Mouse (Mus musculus): Measurements from ENCODE around the gene Psapl1. TPM values are rescaled to one million over a fixed set of nuclear protein-coding genes. Genes with fewer than 3 reads are reported as not detected.

Psapl1 gene
- polyA plus RNA-seq, 1 experiment from 2014 or later: 0.12 TPM

DNA sequence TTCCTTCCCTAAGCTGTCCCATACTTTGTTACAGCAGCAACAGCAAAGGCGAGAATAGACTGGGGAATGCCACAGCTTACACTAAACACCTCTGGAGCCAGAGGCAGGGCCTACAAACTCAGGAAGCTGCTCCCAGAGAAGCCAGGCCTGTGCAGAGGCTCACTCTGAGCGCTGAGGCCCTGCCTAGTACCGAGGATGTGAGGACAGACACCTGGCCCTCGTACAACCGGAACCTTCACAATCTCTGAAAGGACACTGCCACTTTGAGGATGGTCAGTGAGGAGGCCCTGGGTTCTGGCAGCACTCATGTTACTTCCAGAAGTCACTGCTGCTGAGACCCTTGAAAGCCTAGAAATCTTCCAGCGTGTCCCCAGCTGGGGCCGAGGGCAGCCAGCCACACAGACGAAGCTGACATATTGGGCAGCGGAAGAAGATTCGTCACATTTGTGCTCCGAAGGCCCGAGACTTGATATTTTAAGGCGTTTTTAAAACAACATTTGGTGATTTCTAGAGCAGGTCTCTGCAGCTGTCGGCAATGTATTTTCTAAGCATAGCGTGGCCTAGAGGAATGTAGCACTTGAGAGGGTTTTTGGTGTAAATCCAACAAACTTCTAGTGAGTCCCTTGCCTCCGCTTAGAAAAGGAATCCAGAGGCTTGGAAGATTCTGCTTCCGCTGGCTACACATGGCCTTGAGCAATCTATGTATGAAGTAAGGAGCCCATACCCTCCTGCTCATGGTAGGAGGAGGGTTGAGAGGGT lies 49.1 kb downstream of the Psapl1 start:
- Histone ChIP-seq H3K4me1 (peaks cover 16% of the 10 kb centered on the region), H3K9me3 (no peaks in the 10 kb centered on the region), H3K27me3 (no peaks in the 10 kb centered on the region), H3K27ac (peak overlapping the region; percentile 43; the same call in 1 of the 2 replicates), H3K4me2 (replicated peaks) (no peak overlapping the region), H3K36me3 (no peaks in the 10 kb centered on the region), H3K9ac (no peak overlapping the region), H3K4me3 (no peak overlapping the region)
- no peak for ATAC-seq (ENCODE audit: insufficient number of reproducible peaks, insufficient read depth, low FRiP score, low TSS enrichment)
- 82% methylated on average over 17 of the region's 17 CpGs for WGBS

- no peaks in the 10 kb centered on the region for H3K27me3 ChIP-seq
- 0 out of 2 replicates have a peak overlapping the region, but pooled peaks have one; percentile 6 for H3K4me2 ChIP-seq (replicated peaks)
- WGBS: 28% methylated on average over 18 of the region's 18 CpGs
- H3K4me3 ChIP-seq: no peak overlapping the region
- H3K4me1 ChIP-seq: peaks cover 19% of the 10 kb centered on the region
- no peaks in the 10 kb centered on the region for H3K9me3 ChIP-seq
- H3K9ac ChIP-seq: no peak overlapping the region
- H3K36me3 ChIP-seq: no peaks in the 10 kb centered on the region
- H3K27ac ChIP-seq: 0 out of 2 replicates have a peak overlapping the region, but pooled peaks have one; percentile 12
- peak; percentile 81 for ATAC-seq (ENCODE audit: insufficient number of reproducible peaks, insufficient read depth, low FRiP score, low TSS enrichment)
Observed at GRCm38 (mm10) chr5:36254642-36255516, 51.1 kb downstream of the Psapl1 start.

Other genes starting within 250 kb of the Psapl1 start
- 12.7 and 12.9 TPM in 2 replicates for gene Sorcs2, start 194.1 kb downstream of the Psapl1 start, polyA plus RNA-seq (2016; fragmentation: Nextera tagmentation; extraction: Ambion mirVana)

Measured in embryonic facial prominence, embryonic 12.5 days (tissue).